In genomic region chr5:134761409-134762124, GRCm38 (mm10) we compare ENCODE assay signal across 10 mouse cellular contexts. TPM values are rescaled to one million over a fixed set of nuclear protein-coding genes. Genes with fewer than 3 reads are reported as not detected.
DNase-seq lines count a peak whose midpoint lies in the region; ATAC-seq and TF ChIP-seq lines count a peak whose summit lies in the region.
"Had no signal": no experiment of that assay in that cellular context is flagged by ENCODE, and none has a peak within 500 bp of the region (broad histone marks: within the 10 kb centered on the region; RNA-seq: fewer than 3 reads in every experiment).

No protein-coding gene starts in this region.

- 70% methylated on average over 18 of the region's 18 CpGs for WGBS in heart, embryonic 11.5 days (ENCODE audit: insufficient replicate concordance)
- WGBS in lung, postnatal 0 days, result 52% methylated on average over 18 of the region's 18 CpGs
- 38% methylated on average over 17 of the region's 18 CpGs for WGBS in embryonic facial prominence, embryonic 14.5 days

- H3K9me3 ChIP-seq in heart, embryonic 11.5 days (replicated peaks; ENCODE audit: control insufficient read depth, low read length), result no peaks in the 10 kb centered on the region
- H3K9me3 ChIP-seq in lung, postnatal 0 days (ENCODE audit: low read length), result no peaks in the 10 kb centered on the region
- H3K9me3 ChIP-seq in embryonic facial prominence, embryonic 14.5 days (ENCODE audit: control insufficient read depth, low read length), result no peaks in the 10 kb centered on the region
- H3K9me3 ChIP-seq: neural tube, embryonic 13.5 days had no signal

- no peaks in the 10 kb centered on the region for H3K36me3 ChIP-seq in heart, embryonic 11.5 days (ENCODE audit: control insufficient read depth, insufficient read depth, low read length)
- no peaks in the 10 kb centered on the region for H3K36me3 ChIP-seq in lung, postnatal 0 days (ENCODE audit: insufficient read depth, low read length)
- no peaks in the 10 kb centered on the region for H3K36me3 ChIP-seq in embryonic facial prominence, embryonic 14.5 days (ENCODE audit: control insufficient read depth, insufficient read depth, low read length)
- H3K36me3 ChIP-seq: neural tube, embryonic 13.5 days had no signal

- H3K4me3 ChIP-seq in heart, embryonic 11.5 days (ENCODE audit: low read depth, low read length), result no peak overlapping the region
- no peak overlapping the region for H3K4me3 ChIP-seq in lung, postnatal 0 days (ENCODE audit: low read depth, low read length)
- no peak overlapping the region for H3K4me3 ChIP-seq in embryonic facial prominence, embryonic 14.5 days (ENCODE audit: low read depth, low read length)
- H3K4me3 ChIP-seq: neural tube, embryonic 13.5 days had no signal

- no peak overlapping the region for H3K4me2 ChIP-seq in heart, embryonic 11.5 days
- H3K4me2 ChIP-seq in lung, postnatal 0 days (replicated peaks; ENCODE audit: low read depth, low read length), result no peak overlapping the region
- peak overlapping the region; percentile 4 for H3K4me2 ChIP-seq in embryonic facial prominence, embryonic 14.5 days (ENCODE audit: low read depth, low read length)
- H3K4me2 ChIP-seq: neural tube, embryonic 13.5 days had no signal

- H3K27me3 ChIP-seq in heart, embryonic 11.5 days (ENCODE audit: control insufficient read depth, insufficient read depth, low read length), result peaks cover 9% of the 10 kb centered on the region
- no peaks in the 10 kb centered on the region for H3K27me3 ChIP-seq in lung, postnatal 0 days (replicated peaks; ENCODE audit: insufficient read depth, low read length)
- no peaks in the 10 kb centered on the region for H3K27me3 ChIP-seq in embryonic facial prominence, embryonic 14.5 days (replicated peaks; ENCODE audit: control insufficient read depth, insufficient read depth, low read length)
- H3K27me3 ChIP-seq: neural tube, embryonic 13.5 days had no signal

- no peak overlapping the region for H3K9ac ChIP-seq in heart, embryonic 11.5 days (ENCODE audit: low read depth, low read length)
- no peak overlapping the region for H3K9ac ChIP-seq in lung, postnatal 0 days (replicated peaks; ENCODE audit: low read depth)
- no peak overlapping the region for H3K9ac ChIP-seq in embryonic facial prominence, embryonic 14.5 days (ENCODE audit: low read depth, low read length)
- H3K9ac ChIP-seq: neural tube, embryonic 13.5 days had no signal

- no peaks in the 10 kb centered on the region for H3K4me1 ChIP-seq in heart, embryonic 11.5 days (ENCODE audit: control insufficient read depth, insufficient read depth, low read length)
- H3K4me1 ChIP-seq in lung, postnatal 0 days (ENCODE audit: insufficient read depth, low read depth, low read length), result no peaks in the 10 kb centered on the region
- H3K4me1 ChIP-seq in embryonic facial prominence, embryonic 14.5 days (ENCODE audit: control insufficient read depth, insufficient read depth, low read length), result peaks cover 7% of the 10 kb centered on the region; the same call in 1 of the 2 replicates
- H3K4me1 ChIP-seq: neural tube, embryonic 13.5 days had no signal

- TF ChIP-seq CTCF in lung, postnatal 0 days (IDR thresholded peaks at IDR 0.05), result no peak

- H3K27ac ChIP-seq in heart, embryonic 11.5 days (ENCODE audit: low read depth, low read length), result no peak overlapping the region
- no peak overlapping the region for H3K27ac ChIP-seq in lung, postnatal 0 days (ENCODE audit: low read length)
- peak overlapping the region; percentile 68 for H3K27ac ChIP-seq in embryonic facial prominence, embryonic 14.5 days (replicated peaks; ENCODE audit: low read depth, low read length)
- H3K27ac ChIP-seq: neural tube, embryonic 13.5 days had no signal

- no peak for TF ChIP-seq EP300 in lung, postnatal 0 days (IDR thresholded peaks at IDR 0.05)

- peak; percentile 76 to 79 for DNase-seq in heart, adult 18-20 months
- DNase-seq in lung, postnatal 4 days, result peak; percentile 31 to 58
- no peak for DNase-seq in lung, postnatal 0 days (ENCODE audit: low spot score)
- peak; percentile 95 for DNase-seq in embryonic facial prominence, embryonic 14.5 days (ENCODE audit: low spot score)
- peak; percentile 32 to 33 for DNase-seq in layer of hippocampus, postnatal 36 days
- DNase-seq in embryo, embryonic 11 days, result no peak

- ATAC-seq in heart, embryonic 11.5 days (replicated peaks; ENCODE audit: insufficient number of reproducible peaks, low FRiP score, low TSS enrichment), result no peak
- no peak for ATAC-seq in lung, postnatal 0 days
- peak; percentile 88 for ATAC-seq in embryonic facial prominence, embryonic 14.5 days (ENCODE audit: low read depth)
- ATAC-seq in erythroid progenitor cell, adult 5-6 weeks (replicated peaks; ENCODE audit: low FRiP score, poor library complexity, severe bottlenecking), result no peak; the same call in 1 of the 2 replicates

RNA-seq across cellular contexts. Expression of gene Eln, which starts 14.4 kb away (rescaled TPM):
- total RNA-seq in heart, adult 18-20 months (2021), result 10 to 100 TPM; 26.0 to 26.7 TPM
- 24.3 and 27.7 TPM in 2 replicates for polyA plus RNA-seq in heart, embryonic 11.5 days (2014; fragmentation: Nextera tagmentation; extraction: Ambion mirVana)
- 1,769 and 1,865 TPM in 2 replicates for polyA plus RNA-seq in lung, postnatal 0 days (2015; fragmentation: Nextera tagmentation; extraction: Ambion mirVana)
- polyA plus RNA-seq in embryonic facial prominence, embryonic 14.5 days (2014; fragmentation: Nextera tagmentation; extraction: Ambion mirVana), result 152 and 188 TPM in 2 replicates
- 10 to 100 TPM in 1 of 2 experiments, 1 to 10 TPM in 1; 8.9 to 11.4 TPM for total RNA-seq in layer of hippocampus, postnatal 36 days (2021)
- not detected in 2 replicates for total RNA-seq in erythroid progenitor cell, adult 5-6 weeks (2015; ENCODE audit: low replicate concordance)
- not detected in 2 replicates for total RNA-seq in erythroid progenitor cell, adult 5-6 weeks (2017; ENCODE audit: low replicate concordance)
- total RNA-seq: megakaryocyte progenitor cell, adult 5-6 weeks had no signal

Comparison
In these comparisons a context has a peak if more than half of its experiments do, and no peak if none do; other contexts are left out.
1. DNase-seq: peak in heart, adult 18-20 months (2 of 2), lung, postnatal 4 days (2 of 2), embryonic facial prominence, embryonic 14.5 days (single experiment) and layer of hippocampus, postnatal 36 days (2 of 2); none in lung, postnatal 0 days (single experiment) and embryo, embryonic 11 days (single experiment).
2. RNA of gene Eln, which starts 14.4 kb away (total RNA-seq): 26.0 to 26.7 TPM in heart, adult 18-20 months and 8.9 to 11.4 TPM in layer of hippocampus, postnatal 36 days; not detected in erythroid progenitor cell, adult 5-6 weeks; every median in the first group is over 4 times any median in the second.